Mouse (Mus musculus) MN1 (cell line): ENCODE results near the gene Fstl1.

Experiments used
- DNase-seq: peaks from one replicate; pipeline ENCODE4 v3.0.0-alpha.2; 2016; ENCODE audit warnings: low spot score

Fstl1 gene

DNA sequence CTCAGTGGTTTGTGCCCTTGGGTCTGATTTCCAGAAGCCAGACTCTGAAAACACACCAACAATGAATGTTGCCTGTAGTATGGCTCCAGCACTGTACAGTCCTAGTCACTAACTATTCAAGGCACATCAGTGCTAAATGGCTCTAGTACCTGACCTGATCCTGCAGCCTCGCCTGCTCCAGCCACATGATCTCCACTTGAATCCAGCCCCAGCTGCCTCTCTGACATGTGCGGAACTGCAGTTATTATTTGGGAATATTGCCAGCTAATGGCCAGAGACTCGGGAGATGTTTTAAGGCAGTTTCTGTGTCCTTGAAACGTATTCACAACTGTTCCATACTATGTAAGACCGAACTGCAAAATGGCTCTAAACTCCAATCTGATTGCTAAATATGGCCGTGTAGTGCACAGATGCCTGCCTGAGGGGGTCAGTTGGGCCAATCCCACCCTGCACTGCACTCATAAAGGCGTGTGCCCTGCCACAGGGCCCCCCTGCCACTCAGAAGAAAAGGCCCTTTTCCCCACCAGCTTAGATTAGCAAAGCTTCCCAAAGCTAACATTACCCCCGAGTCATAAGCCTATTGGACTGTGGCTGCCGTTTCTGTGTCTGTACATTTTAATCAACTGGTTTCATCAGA, 11.0 kb downstream of the Fstl1 start:
- DNase-seq: peak; percentile 15

- peak; percentile 80 for DNase-seq
Measured at GRCm38 (mm10) chr16:37788367-37789014, 11.8 kb downstream of the Fstl1 start.

GRCm38 (mm10) chr16:37789015-37789381, 12.3 kb downstream of the Fstl1 start:
- peak; percentile 43 for DNase-seq

DNA sequence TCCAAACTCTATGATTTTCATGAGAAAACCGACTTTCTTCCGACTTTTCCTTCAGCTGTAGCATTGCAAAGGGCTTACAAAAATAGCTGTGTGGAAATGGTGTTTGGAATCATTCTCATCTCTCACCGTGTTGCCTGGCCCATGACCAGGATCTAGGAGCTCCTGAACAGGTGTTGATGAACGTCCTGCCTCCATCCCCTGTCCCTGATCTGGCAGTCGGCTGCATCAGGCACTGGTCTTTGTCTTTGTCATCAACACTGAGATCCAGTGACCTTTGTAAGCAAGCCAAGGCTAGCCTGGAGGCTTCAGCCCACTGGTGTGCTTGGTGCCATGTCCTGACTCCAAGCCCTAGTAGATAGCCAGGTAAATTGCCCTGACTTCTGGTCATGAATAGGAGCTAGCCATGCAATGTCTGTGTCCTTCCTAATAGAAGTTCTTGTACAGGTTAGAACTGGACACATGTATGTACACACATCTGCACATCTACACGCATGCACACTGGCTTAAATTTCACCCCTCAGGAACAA, 12.8 kb downstream of the Fstl1 start:
- DNase-seq: no peak

- DNase-seq: no peak
Measured at GRCm38 (mm10) chr16:37790008-37790780, 13.5 kb downstream of the Fstl1 start.

- no peak for DNase-seq
Measured at GRCm38 (mm10) chr16:37790781-37791175, 14.1 kb downstream of the Fstl1 start.

DNA sequence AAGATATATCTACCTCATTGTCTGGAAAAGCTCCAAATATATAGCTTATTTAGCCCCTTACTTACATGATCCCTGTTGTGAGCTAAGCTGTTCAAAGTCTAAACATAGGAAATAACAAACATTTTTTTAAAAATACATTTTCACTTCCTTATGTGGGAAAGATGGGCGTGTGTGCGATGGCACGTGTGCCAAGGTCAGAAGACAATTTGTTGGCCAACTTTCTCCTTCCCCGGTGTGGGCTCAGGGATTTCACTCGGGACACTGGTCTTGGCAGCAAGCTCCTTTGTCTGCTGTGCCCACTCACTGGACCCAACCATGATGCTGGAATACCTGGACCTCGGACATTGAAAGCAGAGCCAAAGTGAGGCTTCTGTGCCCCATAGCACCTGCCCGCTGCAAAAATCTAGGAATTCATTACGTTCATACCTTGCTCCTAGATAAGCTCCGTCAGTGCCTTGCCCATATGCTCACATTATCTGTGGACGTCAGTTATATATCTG, 19.0 kb downstream of the Fstl1 start:
- no peak for DNase-seq

- no peak for DNase-seq
Measured at GRCm38 (mm10) chr16:37796270-37796669, 19.6 kb downstream of the Fstl1 start.

DNA sequence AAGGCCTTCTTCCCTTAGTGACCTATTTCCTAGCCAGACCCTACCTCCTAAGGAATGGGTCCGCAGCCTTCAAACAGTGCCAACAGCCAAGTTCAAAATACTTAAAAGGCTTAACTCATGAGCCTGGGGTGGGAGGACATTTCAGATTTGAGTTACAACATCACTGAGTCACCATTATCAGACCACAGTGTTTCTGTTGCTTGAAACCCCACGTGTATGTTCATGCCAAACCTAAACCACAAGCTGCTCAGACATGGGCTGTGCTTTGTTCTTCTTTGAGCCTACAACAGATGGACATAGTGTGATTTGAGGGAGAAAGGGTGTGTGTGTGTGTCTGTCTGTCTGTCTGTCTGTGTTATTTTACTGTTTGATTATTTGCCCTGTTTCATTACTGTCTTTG, 24.4 kb downstream of the Fstl1 start:
- no peak for DNase-seq

GRCm38 (mm10) chr16:37802686-37803295, 26.1 kb downstream of the Fstl1 start:
- DNase-seq: peak; percentile 42

GRCm38 (mm10) chr16:37803387-37803950, 26.8 kb downstream of the Fstl1 start:
- DNase-seq: no peak

DNA sequence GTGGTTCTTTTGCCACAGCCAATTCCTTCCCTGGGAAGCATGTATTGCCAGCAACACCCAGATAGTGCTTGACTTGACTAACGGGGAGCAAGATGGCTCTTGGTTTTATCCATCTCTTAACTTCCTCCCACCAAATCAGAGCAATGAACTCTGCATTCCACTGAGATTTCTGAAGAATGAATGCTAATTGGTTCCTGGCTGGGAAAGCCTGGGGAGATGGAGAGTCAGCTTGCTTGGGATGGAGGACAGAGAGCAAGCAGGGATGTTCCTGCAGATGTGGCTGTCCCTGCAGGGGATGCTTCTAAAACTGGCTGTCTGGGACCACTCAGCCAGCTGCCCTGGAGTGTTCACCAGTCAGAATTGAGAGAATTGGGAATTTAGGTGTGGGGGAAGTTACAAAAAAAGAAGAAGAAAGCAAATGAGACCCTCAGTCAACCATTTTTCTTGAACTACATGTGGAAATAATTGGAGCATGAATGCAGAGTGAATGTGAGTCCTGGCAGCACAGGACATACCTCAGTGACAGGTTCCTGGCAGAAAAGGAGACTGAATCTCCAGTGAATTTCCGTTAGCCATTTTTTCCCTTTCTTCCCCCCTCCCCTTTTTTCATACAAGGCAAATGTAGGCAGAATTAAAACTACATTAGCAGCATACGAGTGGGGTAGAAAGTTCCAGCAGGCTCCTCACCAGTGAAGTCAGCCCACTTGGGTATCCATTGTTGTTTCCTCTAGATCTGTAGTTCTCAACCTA, 29.2 kb downstream of the Fstl1 start:
- no peak for DNase-seq

DNA sequence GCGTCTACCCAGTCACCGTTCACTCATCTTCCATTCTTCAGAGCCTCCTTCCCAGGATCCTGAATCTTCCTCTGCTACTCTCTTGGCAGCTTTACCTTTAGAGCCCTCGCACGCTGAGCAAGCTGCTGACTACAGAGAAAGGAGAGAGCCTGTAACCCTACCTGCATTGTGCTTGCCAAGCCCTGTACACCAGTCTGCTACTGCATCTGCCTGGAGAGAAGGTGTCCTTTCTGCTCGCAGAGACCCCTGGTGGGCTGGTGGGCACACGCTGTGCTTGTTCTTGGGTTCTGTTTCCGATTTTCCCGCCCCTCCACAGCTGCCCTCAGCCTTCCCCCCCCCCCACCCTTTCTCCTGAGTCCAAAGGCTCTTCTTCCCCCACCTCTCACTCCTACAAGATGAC, 30.6 kb downstream of the Fstl1 start:
- DNase-seq: no peak

- no peak for DNase-seq
Measured at GRCm38 (mm10) chr16:37808866-37809622, 32.4 kb downstream of the Fstl1 start.

DNA sequence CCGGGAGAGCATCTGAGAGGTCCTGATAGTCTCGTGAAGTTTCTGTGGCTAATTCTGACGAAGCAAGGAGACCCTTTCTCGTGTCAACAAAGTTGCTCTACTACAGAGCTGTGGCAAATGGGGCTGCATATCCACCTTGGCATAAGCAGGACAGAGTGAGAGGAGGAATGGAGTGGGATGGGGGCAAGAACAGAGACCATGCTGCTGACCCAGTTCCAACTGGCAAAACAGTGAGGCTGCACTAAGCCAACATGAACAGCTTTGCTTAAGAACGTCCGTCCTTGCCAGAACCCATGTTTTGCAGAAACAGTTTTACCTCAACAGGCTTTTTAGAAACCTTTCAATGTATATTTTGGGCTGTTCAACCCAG, 32.9 kb downstream of the Fstl1 start:
- no peak for DNase-seq

DNA sequence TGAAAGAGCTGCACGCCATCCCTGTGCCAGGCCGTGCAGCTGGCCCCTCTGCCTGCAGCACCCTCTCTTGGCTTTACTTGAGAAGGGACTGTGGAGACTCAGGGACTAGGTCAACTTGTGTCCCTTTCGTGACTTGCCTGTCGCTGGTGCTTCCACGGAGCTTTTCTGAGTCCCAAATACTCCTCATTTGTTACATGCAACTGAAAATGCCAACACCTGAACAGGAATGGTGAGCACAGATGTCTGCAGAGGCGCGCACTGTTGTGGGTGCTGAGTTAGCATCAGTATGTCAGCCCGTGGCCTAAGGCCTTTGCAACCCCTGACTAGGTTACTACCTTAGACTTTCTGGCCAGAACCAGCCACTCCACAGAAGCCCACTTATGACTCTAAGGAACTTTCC, 35.2 kb downstream of the Fstl1 start:
- DNase-seq: no peak

DNA sequence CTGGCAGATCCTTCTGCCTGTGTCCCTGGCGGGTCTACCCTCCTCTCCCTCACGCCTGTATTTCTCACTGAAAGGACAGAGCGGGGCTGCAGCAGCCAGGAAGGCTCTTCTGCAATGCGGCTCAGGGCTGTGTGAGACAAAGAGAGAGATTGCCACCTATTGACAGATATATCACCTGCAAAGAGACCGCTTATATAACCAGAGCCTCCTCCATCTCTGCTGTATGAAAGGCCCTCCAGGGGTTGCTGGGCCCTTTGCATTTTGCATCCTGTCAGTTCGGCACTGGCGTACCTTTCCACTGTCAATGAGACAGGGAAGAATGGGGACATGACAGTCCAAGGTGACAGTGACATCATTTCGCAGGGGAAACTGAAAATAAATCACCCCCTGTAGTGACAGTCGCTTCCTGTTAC, 35.8 kb downstream of the Fstl1 start:
- peak; percentile 66 for DNase-seq

DNA sequence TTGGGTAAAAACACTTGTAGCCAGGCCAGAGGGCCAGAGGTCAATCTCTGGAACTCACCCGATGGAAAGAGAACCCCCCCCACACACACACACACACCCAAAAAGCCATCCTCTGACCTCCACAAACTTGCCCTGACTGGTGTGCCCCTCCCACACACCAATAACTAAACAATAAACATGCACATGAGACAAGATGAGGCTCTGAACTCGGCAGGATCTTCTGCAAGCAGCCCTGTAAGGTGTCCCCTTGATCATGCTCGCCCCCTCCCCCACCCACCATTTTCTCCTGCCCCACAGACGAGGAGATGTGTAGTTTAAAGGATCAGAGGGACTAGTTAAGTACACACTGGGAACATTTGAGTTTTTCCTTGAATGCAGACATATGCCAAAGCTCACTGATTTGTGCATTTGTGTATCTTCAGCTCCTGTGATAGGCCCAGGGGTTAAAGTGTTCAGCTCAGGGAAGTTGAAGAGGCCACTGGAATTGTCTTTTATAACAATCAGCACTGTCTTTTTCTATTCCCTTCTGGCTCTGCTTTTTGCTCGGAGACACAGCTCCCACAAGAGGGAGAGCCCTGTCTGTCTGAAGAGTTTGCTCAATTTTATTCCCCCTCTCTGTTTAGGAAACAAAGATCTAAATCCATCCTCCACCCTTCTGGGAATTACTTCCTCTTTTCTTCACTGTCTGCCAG, 37.2 kb downstream of the Fstl1 start:
- peak; percentile 22 for DNase-seq

- peak; percentile 93 for DNase-seq
Measured at GRCm38 (mm10) chr16:37814383-37814971, 37.8 kb downstream of the Fstl1 start.

DNA sequence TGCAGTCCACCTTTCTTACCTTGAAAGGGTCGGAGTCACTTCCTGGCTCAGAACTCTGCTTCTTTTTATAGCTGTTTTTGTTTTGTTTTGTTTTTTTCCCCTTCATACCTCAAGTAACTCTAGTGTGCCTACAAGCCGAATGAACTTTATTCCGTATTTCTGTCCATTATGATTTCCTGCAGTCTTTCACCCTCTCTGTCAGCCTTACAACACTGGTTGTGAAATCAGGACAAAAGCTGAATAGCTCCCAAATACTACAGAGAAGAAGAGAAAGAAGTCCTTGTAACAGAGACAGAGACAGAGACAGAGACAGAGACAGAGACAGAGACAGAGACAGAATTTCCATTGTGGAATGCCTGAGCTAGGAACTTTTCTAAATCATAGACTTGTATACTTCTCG, 41.3 kb downstream of the Fstl1 start:
- no peak for DNase-seq
